Mouse (Mus musculus): Measurements from ENCODE around the gene Zfp384. TPM values are rescaled to one million over a fixed set of nuclear protein-coding genes. Genes with fewer than 3 reads are reported as not detected.

Gene Zfp384
- total RNA-seq, 2 experiments from 2014 or later: 43.9 to 48.9 TPM

GRCm38 (mm10) chr6:125084424-125084823 lies 75.5 kb downstream of the Zfp384 start:
- no peak for DNase-seq

Other genes starting within 250 kb of the Zfp384 start
- 1,000 to 10,000 TPM in 1 of 2 experiments, 100 to 1,000 TPM in 1; 956 to 1,045 TPM for gene Eno2, start 239.5 kb upstream of the Zfp384 start, total RNA-seq (2021)
- 1 to 10 TPM in 1 of 2 experiments, under 1 TPM in 1; 1.00 to 3.5 TPM for gene Lrrc23, start 229.4 kb upstream of the Zfp384 start, total RNA-seq (2021)
- 1 to 10 TPM; 2.9 to 3.1 TPM for gene Spsb2, start 200.5 kb upstream of the Zfp384 start, total RNA-seq (2021)
- gene Tpi1, start 194.8 kb upstream of the Zfp384 start, total RNA-seq (2021): 100 to 1,000 TPM; 731 to 778 TPM
- 100 to 1,000 TPM; 174 to 188 TPM for gene Usp5, start 179.7 kb upstream of the Zfp384 start, total RNA-seq (2021)
- 1 to 10 TPM in 1 of 2 experiments, under 1 TPM in 1; 0.38 to 1.2 TPM for gene Cdca3, start 179.6 kb upstream of the Zfp384 start, total RNA-seq (2021)
- under 1 TPM in 1 of 2 experiments, not detected in 1; 0.17 TPM for gene Gnb3, start 168.9 kb upstream of the Zfp384 start, total RNA-seq (2021)
- 10 to 100 TPM; 30.4 to 37.1 TPM for gene P3h3, start 151.4 kb upstream of the Zfp384 start, total RNA-seq (2021)
- gene Gpr162, start 145.2 kb upstream of the Zfp384 start, total RNA-seq (2021): 100 to 1,000 TPM; 180 to 187 TPM
- under 1 TPM in 1 of 2 experiments, not detected in 1; 0.23 TPM for gene Cd4, start 120.9 kb upstream of the Zfp384 start, total RNA-seq (2021)
- gene Lag3, start 97.4 kb upstream of the Zfp384 start, total RNA-seq (2021): 1 to 10 TPM; 2.1 to 2.3 TPM
- 1,000 to 10,000 TPM; 1,023 to 1,087 TPM for gene Ptms, start 89.0 kb upstream of the Zfp384 start, total RNA-seq (2021)
- gene Mlf2, start 77.8 kb upstream of the Zfp384 start, total RNA-seq (2021): 100 to 1,000 TPM; 630 to 652 TPM
- 100 to 1,000 TPM; 149 TPM for gene Cops7a, start 43.6 kb upstream of the Zfp384 start, total RNA-seq (2021)
- gene Pianp, start 12.5 kb upstream of the Zfp384 start, total RNA-seq (2021): 100 to 1,000 TPM; 163 to 173 TPM
- 10 to 100 TPM; 56.9 to 65.7 TPM for gene Ing4, start 30.6 kb downstream of the Zfp384 start, total RNA-seq (2021)
- gene Acrbp, start 40.5 kb downstream of the Zfp384 start, total RNA-seq (2021): 10 to 100 TPM; 13.4 to 17.8 TPM
- gene Lpar5, start 58.8 kb downstream of the Zfp384 start, total RNA-seq (2021): under 1 TPM; 0.53 to 0.75 TPM
- gene Chd4, start 86.8 kb downstream of the Zfp384 start, total RNA-seq (2021): 100 to 1,000 TPM; 172 to 173 TPM
- gene Nop2, start 122.8 kb downstream of the Zfp384 start, total RNA-seq (2021): 10 to 100 TPM; 30.2 to 34.4 TPM
- gene Iffo1, start 136.1 kb downstream of the Zfp384 start, total RNA-seq (2021): 10 to 100 TPM; 67.5 to 68.9 TPM
- 1,000 to 10,000 TPM; 2,301 to 2,480 TPM for gene Gapdh, start 157.3 kb downstream of the Zfp384 start, total RNA-seq (2021)
- 10 to 100 TPM; 22.8 to 26.5 TPM for gene Ncapd2, start 182.6 kb downstream of the Zfp384 start, total RNA-seq (2021)
- gene Mrpl51, start 182.7 kb downstream of the Zfp384 start, total RNA-seq (2021): 10 to 100 TPM; 70.7 to 72.3 TPM
- 10 to 100 TPM; 75.3 to 80.4 TPM for gene Vamp1, start 206.4 kb downstream of the Zfp384 start, total RNA-seq (2021)
- 1 to 10 TPM; 3.3 TPM for gene Tapbpl, start 222.7 kb downstream of the Zfp384 start, total RNA-seq (2021)
- not detected for gene Cd27, start 227.9 kb downstream of the Zfp384 start, total RNA-seq (2021)

All from layer of hippocampus, postnatal 36 days (tissue).